Mouse (Mus musculus): Measurements from ENCODE around the gene Prr19.

The Prr19 gene

DNA sequence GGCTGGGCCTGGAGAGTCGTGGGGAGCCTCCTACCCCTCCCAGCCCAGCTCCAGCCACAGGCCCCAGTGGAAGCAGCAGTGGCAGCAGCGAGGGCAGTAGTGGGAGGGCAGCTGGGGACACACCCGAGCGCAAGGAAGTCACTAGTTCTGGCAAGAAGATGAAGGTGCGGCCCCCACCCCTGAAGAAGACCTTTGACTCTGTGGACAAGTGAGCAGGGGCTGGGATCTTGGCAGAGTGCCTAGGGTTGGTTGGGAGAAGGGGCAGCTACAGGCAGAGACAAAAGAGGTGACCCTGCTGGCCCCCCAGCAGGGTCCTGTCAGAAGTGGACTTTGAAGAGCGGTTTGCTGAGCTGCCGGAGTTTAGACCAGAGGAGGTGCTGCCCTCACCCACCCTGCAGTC, 9.1 kb upstream of the Prr19 start:
- no peak for DNase-seq (ENCODE audit: low read depth, low spot score)

- DNase-seq (ENCODE audit: low read depth, low spot score): no peak
Measured at GRCm38 (mm10) chr7:25293191-25293739, 7.9 kb upstream of the Prr19 start.

DNA sequence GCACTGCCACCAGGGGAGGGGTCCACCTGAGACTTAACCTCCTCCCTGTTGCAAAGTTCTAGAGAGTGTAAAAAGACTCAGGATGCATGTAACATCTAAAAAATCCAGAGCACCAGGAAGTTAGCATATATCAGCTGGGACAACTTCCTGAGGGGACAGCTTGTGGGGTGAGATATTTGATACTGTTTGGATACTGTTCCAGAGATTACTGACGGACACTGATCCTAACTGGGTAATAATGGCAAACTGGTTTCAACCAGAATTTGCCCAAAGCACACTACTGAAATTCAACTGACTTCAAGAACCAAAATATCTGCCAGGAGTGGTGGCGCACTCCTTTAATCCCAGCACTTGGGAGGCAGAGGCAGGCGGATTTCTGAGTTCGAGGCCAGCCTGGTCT, 6.7 kb upstream of the Prr19 start:
- no peak for DNase-seq (ENCODE audit: low read depth, low spot score)

DNA sequence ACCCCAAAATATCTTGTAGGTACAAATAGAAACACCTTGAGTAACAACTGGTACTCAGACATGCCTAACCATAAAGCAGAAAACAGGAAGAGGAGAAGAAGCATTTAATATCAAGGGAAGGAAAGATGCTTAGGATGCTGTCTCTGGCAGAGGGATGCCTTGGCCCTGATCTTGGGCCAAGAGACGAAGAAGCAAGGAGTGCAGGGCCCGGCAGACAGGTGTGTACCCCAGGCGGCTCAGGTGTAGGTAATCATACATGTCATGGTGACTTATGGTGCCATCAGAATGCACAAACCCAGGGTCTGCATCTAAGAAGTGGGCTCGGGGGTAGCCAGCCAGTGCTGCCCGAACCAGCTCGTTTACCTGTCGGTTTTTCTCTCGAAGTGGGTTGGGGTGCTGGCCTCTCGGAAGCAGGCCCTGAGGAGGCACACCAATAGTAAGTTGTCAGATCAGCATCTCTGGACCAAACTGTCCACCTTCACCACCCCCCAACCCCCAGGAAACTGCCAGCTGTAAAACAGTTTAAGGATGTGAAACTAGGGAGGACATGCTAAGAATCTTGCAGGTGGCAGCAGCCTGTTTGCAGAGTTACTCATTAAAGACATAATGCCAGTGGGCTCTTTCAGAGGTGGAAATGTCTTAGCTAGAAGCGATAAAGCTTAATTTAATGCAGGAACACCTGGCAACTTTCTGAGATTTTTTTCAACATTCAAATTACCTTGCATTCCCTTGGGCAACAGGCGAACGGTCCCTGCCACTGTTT, 6.1 kb upstream of the Prr19 start:
- no peak for DNase-seq (ENCODE audit: low read depth, low spot score)

GRCm38 (mm10) chr7:25296945-25297453, 4.2 kb upstream of the Prr19 start:
- no peak for DNase-seq (ENCODE audit: low read depth, low spot score)

DNA sequence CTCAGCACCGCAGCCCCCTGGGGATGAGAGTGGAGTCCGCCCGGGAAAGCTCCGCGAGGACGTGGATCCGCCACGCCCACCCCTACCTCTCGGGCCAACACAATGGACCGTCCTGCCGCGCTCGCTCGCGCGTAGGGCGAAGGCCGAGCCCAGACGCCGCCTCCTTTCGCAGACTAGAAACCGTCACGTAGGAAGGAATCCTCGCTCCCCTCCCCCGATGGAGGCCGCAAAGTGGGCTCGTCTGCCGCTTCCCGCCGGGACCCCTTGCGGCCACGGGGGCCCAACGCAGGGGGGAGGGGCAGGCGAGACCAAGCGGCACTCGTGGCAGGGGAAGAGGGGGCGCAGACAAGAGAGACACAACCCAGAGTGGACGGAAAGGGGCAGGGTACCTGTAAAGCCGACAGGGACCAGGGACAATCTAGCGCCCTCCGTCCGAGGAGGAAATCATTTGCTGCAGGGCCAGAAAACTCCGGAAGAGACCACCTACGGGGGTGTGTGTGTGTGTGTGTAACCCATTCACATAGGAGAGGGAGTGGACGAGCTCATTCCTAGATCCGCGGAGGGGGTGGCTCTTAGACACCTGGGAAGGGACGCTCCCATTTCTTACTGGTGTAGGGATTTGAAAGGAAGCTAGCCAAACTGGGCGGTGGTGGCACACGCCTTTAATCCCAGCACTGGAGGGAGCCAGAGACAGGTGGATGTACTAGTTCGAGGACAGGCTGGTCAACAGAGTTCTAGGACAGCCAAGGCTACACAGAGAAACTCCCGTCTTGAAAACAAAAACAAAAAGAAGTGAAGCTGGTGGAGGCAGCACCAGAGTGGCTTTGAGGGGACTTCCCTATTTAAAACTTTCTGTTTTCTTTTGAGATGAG, 3.5 kb upstream of the Prr19 start, which contains the start of gene Pafah1b3:
Gene Pafah1b3, minus strand, starts transcription at position 533 of the 872 bp plus-strand sequence.
- peak; percentile 90 for DNase-seq (ENCODE audit: low read depth, low spot score)

DNA sequence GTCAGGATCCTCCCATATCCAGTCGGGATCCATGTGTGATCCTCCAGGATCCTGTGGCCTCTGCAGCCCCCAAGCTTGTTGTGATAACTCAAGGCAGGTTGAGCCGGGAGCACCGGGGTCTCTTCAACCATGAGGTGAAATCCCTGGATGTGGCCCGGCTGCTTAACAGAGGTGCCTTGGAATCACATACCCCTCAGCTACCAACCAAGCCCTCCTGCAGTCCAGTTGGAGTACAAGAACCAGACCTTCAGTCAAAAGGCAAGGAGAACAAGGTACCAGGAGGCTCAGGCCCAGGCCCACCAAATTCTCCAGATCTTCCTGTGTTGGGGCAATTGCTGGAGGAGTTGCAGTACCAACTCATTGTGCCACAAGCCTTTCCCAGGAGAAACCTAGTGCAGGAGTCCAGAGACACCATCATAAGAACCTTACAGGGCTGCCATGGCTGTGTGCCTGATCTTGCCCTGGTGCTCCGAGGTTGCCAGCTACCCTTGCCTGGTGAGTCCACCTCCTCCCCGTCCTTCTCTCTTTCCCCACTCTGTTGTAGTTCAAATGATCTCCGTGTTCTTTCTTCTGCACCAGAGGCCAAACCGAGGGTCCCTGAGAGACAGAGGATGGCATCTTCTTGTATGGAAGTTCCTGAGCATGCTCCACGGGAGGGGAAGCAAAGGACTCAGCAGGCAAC, 1.9 kb downstream of the Prr19 start:
- no peak for DNase-seq (ENCODE audit: low read depth, low spot score)

- no peak for DNase-seq (ENCODE audit: low read depth, low spot score)
Measured at GRCm38 (mm10) chr7:25303685-25304006, 2.4 kb downstream of the Prr19 start.

GRCm38 (mm10) chr7:25305481-25305880, 4.3 kb downstream of the Prr19 start:
- no peak for DNase-seq (ENCODE audit: low read depth, low spot score)

DNA sequence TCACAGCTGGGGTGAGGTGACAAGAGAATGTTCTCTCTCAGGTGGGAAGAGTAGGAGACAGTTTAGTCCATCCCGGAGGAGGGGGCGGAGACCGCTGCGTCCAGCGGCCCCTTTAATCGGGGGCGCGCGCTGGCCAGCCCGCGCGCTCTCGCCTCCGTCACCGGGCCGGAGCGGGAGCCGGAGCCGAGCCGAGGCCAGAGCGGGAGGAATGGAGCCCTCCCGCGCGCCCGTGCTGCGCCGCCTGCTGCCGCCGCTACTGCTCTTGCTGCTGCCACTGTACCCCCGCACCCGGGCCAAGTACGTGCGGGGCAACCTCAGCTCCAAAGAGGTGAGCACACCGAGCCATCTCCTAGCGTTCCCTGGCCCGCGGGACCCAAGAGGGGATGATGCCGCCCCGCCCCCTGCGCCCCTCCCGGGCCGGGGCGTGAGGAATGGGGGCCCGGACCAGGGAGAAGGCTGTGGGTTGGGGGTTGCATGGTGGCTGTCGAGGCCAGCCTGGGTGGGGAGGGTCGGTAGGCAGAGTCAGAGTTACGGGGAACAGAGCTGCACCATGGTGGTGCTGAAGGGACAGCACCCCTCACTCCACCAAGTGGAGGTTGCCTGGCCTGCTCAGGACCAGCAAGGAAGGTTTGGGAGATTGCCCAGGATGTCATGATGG, 4.9 kb downstream of the Prr19 start, which contains the start of gene Tmem145:
Gene Tmem145, plus strand, starts transcription at position 151 of the 658 bp plus-strand sequence.
- DNase-seq (ENCODE audit: low read depth, low spot score): no peak

GRCm38 (mm10) chr7:25306614-25306996, 5.4 kb downstream of the Prr19 start:
- no peak for DNase-seq (ENCODE audit: low read depth, low spot score)

- no peak for DNase-seq (ENCODE audit: low read depth, low spot score)
Measured at GRCm38 (mm10) chr7:25308702-25309318, 7.6 kb downstream of the Prr19 start.

DNA sequence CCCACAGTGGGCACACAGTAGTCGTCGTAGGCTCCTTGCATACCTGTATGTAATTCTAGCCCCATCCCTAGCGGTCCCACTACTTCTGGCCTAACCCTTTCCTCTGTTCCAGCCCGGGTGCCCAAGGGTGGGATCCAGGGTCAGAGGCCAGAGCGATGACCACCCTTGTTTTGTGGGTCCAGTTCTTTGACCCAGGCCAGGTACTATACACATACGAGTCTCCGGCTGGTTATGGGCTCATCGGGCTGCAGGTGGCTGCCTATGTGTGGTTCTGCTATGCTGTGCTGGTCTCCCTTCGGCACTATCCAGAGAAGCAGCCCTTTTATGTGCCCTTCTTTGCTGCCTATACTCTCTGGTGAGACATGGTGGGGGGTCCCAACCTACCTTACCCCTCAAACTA, 8.2 kb downstream of the Prr19 start:
- no peak for DNase-seq (ENCODE audit: low read depth, low spot score)

GRCm38 (mm10) chr7:25311193-25311592, 10.0 kb downstream of the Prr19 start:
- no peak for DNase-seq (ENCODE audit: low read depth, low spot score)

DNA sequence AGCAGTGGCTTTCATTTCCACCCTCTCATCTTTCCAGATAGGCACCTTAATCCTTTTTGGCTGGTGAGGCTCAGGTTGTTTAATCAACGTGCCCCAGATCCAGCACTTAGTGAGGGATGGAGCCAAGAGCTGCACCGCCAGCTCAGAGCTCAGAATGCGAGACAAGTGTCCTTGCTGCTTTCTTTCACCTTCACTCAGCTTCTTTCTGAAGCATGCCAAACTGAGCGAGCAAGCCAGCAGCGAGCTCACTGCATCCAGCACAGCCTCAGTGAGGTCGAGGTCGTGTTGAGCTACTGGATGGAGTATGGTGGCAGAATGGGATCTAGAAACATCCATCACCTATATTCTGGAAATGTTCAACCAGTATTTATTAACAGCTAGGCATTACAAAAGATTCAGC, 12.1 kb downstream of the Prr19 start:
- peak; percentile 36 for DNase-seq (ENCODE audit: low read depth, low spot score)

DNA sequence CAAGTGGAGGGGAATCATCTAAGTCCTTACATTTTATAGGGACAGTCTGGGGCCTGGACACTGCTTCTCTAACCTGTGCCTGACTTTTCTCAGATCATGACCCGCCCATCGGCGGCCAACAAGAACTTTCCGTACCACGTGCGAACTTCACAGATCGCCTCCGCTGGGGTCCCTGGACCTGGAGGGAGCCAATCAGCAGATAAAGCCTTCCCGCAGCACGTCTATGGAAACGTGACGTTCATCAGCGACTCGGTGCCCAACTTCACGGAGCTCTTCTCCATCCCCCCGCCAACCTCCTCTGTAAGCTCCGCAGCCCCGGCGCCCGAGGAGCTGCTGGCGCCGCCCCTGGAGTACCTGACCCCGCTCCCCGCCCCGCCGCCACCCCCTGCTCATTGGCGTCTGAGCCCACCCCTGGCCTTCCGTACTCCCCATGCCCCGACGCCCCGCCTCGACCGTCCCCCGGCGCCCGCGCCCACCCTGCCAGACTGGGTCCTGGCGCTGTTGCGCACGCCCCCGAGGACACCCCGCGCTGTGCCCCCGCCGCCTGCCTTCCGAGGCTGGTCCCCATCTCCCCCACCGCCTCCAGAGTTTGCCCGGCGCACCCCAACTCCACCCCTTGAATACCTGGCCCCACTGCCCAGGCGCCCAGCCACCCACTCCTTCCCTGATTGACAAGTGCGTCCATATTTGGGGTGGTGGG, 13.5 kb downstream of the Prr19 start:
- no peak for DNase-seq (ENCODE audit: low read depth, low spot score)

DNA sequence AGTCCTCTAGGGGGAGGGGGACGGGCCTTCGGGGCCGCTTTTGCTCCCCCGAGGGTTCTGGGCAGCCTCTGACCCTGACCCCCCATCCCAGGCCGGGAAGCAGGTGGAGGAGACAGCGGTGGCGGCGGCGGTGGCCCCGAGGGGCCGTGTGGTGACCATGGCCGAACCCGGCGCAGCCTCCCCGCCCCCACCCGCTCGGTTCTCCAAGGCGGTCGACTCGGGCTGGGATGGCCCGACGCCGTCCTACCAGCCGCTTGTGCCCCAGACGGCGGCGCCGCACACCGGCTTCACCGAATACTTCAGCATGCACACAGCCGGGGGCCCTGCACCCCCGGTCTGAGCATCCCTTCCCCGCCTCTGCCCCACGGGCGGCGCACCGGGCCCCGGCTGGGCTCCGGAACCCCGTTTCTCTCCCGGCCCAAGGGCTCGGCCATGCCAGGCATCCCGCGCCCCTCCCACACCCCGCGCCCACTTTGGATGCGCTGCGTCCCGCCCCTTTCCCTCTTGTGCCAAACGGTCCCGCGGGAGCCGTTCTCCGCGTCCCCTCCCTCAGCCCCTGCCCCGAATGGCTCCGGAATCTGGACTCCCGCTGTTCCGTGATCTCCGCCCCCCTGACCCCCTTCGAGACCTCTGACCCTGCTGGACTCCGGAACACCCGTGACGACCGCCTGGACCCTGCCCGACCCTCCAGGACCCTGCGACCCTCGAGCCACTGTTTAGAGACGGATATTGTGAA, 14.3 kb downstream of the Prr19 start:
- DNase-seq (ENCODE audit: low read depth, low spot score): no peak

GRCm38 (mm10) chr7:25316532-25317445, 15.6 kb downstream of the Prr19 start, which contains the start of gene Megf8:
Megf8 (plus strand) TSS chr7:25317164.
- DNase-seq (ENCODE audit: low read depth, low spot score): peak; percentile 97

Measured in retina, adult 2 months (tissue).